Mouse (Mus musculus) testis, postnatal 10 days (tissue): Measurements from ENCODE around the gene Chst7.

ENCODE experiments used
- DNase-seq: peaks from one replicate; pipeline ENCODE4 v3.0.0; 2021; ENCODE audit warnings: low spot score

Chst7 gene

GRCm38 (mm10) chrX:20059381-20059971, at the start of gene Chst7:
Chst7 (plus strand) TSS chrX:20059560.
- peak; percentile 41 for DNase-seq

- no peak for DNase-seq
These were observed 47.1 kb upstream of the Chst7 start for GRCm38 (mm10) chrX:20012211-20012610.

- DNase-seq, result no peak
These were observed 38.4 kb upstream of the Chst7 start for GRCm38 (mm10) chrX:20020942-20021341.

DNA sequence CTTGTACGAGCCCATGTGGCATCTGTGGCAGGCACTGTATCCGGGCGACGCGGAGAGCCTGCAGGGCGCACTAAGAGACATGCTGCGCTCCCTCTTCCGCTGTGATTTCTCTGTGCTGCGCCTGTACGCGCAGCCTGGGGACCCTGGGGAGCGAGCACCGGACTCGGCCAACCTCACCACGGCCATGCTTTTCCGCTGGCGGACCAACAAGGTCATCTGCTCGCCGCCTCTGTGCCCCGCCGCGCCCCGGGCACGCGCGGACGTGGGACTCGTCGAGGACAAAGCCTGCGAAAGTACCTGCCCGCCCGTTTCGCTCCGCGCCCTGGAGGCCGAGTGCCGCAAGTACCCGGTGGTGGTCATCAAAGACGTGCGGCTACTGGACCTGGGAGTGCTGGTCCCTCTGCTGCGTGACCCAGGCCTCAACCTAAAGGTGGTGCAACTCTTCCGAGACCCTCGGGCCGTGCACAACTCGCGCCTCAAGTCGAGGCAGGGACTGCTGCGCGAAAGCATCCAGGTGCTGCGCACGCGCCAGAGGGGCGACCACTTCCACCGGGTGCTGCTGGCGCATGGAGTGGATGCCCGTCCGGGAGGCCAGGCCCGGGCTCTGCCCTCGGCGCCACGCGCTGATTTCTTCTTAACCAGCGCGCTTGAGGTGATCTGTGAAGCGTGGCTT, 872 bp downstream of the Chst7 start:
- peak; percentile 36 for DNase-seq

DNA sequence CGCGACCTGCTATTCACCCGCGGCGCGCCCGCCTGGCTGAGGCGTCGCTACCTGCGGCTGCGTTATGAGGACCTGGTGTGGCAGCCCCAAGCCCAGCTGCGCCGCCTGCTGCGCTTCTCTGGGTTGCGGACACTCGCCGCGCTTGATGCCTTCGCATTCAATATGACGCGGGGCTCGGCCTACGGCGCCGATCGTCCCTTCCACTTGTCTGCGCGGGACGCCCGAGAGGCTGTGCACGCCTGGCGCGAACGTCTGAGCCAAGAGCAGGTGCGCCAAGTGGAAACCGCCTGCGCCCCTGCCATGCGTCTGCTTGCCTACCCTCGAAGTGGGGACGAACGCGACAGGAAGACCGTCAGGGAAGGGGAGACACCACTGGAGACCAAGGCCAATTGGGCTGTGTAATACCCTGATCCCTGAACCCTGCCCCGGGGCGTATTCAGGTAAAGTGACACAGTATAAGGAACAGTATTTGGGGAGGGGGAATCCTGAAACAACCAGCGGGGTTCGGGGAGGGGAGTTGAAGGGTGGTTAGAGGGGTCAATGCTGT, 1.5 kb downstream of the Chst7 start:
- DNase-seq, result peak; percentile 32

DNA sequence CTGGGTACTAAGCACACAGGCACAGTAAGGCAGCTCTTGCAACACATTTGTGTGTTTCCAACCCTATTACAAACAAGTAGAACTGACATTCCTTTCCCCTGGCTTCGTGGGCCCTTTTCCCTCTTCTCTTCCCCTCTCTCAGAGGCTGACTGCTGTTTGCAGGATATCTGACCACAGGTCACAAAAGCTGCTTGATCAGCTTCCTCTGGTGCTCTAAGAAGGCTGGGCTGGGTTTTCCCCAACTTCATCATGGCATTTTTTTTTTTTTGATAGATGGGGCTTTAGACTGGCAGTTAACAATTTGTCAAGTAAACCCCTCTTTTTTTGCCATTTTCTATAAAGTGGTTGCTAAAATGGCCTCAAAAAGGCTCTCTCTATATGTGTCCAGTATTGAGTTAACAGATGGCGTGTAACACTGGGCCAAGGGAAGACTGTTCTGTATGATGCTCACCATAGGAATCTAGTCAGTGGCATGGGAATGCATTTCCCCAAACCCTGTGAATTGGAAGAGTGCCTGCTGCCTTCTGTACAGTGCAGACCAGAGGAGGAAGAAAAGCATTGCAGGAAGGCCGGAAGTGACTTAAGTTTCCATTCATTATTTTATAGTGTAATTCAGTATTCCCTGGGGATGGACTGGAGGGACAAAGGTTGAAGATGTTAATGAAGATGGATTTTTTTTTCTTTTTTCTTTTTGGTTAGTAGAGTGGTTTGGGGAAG, 2.6 kb downstream of the Chst7 start:
- DNase-seq, result no peak

- no peak for DNase-seq
These were observed 7.3 kb downstream of the Chst7 start for GRCm38 (mm10) chrX:20066636-20067035.

DNA sequence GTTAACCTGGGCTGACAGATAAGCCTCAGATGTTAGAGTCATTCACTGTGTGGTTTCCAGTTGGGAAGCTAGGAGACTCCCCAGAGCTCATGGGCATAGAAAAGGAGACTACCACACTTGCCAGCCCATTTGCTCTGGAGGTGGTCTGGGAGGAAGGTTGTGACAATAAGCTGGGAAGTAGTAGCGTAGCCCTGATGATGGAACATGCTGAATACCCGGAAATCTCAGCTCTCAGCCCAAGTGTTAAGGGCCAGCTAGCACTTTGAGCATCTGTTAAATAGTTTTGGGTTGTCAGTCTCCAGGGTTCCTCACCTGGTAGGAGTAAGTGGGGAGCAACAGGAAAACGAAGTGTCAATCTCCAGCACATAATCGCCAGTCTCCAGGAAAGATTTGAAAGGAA, 10.8 kb downstream of the Chst7 start:
- no peak for DNase-seq

- no peak for DNase-seq
These were observed 58.4 kb downstream of the Chst7 start for GRCm38 (mm10) chrX:20117717-20118116.

DNA sequence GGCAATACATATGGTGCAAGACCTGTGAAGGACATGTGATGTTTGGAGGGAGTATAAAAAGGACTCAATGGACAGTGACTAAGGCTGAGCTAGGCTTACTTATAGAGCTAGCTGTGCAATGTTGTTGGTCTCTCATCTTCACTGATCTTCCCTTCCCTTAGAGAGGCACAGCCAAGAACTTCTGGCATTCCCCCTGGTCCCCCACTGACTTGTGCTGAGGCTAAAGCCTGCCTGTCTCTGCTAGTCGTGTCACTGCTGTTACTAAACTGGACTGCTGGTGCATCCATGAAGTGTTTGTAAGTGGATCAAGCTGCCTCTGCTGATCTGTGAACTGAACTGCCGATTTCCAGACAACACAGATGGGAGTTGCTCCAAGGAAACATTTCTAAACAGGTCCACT, 66.1 kb downstream of the Chst7 start:
- DNase-seq, result no peak

GRCm38 (mm10) chrX:20128951-20129350, 69.6 kb downstream of the Chst7 start:
- DNase-seq, result no peak

DNA sequence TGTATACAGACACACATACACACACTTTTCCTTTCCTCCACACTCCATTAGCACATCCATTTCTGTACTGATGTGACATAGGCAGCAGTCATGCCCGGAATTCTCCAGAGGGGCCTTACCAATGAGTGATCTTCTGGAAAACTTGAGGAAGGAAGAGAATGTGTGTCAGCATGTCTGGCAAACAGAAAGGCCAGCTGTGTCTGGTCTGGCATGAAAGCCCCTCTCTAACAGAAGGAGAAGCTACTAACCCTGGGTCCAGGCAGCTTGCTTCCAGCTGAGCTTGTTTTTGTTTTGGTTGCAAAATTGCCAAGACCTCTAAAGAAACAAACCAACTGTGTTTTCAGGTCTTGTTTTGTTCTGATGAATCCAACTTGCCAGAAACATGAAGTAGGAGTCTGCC, 70.1 kb downstream of the Chst7 start:
- no peak for DNase-seq
